Mouse (Mus musculus) midbrain, embryonic 14.5 days (tissue): ENCODE data around the gene Lgr6. TPM values are rescaled to one million over a fixed set of nuclear protein-coding genes. Genes with fewer than 3 reads are reported as not detected.

Experiments
- ATAC-seq: fragments of 200-750 bp; cut with Nextera tagmentation; 2 replicates; pipeline ENCODE4 v1.8.0; 2017; ENCODE audit warnings: moderate number of reproducible peaks, moderate library complexity; ENCODE audit not compliant: low FRiP score, low TSS enrichment
- DNase-seq: peaks from one replicate; pipeline ENCODE4 v3.0.0-alpha.2; 2015
- H3K27ac ChIP-seq: fragments of 300-500 bp; sonication (generic); replicated peaks from 2 replicates; pipeline ENCODE4 v1.5.1; 2014; ENCODE audit warnings: mild to moderate bottlenecking, low read depth, low read length, moderate library complexity
- H3K27me3 ChIP-seq: fragments of 300-500 bp; sonication (generic); 2 replicates; pipeline ENCODE4 v1.6.1; 2014; ENCODE audit warnings: low read length, control low read depth, mixed read lengths; ENCODE audit not compliant: control insufficient read depth, insufficient read depth
- H3K36me3 ChIP-seq: fragments of 300-500 bp; sonication (generic); 2 replicates; pipeline ENCODE4 v1.6.1; 2014; ENCODE audit warnings: low read length, control low read depth; ENCODE audit not compliant: control insufficient read depth, insufficient read depth
- H3K4me1 ChIP-seq: fragments of 300-500 bp; sonication (generic); 2 replicates; pipeline ENCODE4 v1.6.1; 2014; ENCODE audit warnings: mild to moderate bottlenecking, antibody characterized with exemption, low read length, control low read depth; ENCODE audit not compliant: control insufficient read depth, insufficient read depth
- H3K4me2 ChIP-seq: fragments of 300-500 bp; sonication (generic); 2 replicates; pipeline ENCODE4 v1.6.1; 2014; ENCODE audit warnings: mild to moderate bottlenecking, low read length, moderate library complexity
- H3K4me3 ChIP-seq: fragments of 300-500 bp; sonication (generic); replicated peaks from 2 replicates; pipeline ENCODE4 v1.5.1; 2014; ENCODE audit warnings: low read depth, low read length
- H3K9ac ChIP-seq: fragments of 300-500 bp; sonication (generic); replicated peaks from 2 replicates; pipeline ENCODE4 v1.6.1; 2014; ENCODE audit warnings: mild to moderate bottlenecking, low read length, moderate library complexity
- H3K9me3 ChIP-seq: fragments of 300-500 bp; sonication (generic); 2 replicates; pipeline ENCODE4 v1.6.1; 2016; ENCODE audit warnings: low read length, control low read depth, mixed read lengths; ENCODE audit not compliant: control insufficient read depth
- WGBS: fragments of 180-500 bp; shearing (Covaris S2); extraction: QIAGEN DNeasy Blood & Tissue Kit; methylation state at CpG from one replicate; pipeline ENCODE4 v1.1.7; 2014; 5-methylcytosine and 5-hydroxymethylcytosine counted together
- polyA plus RNA-seq: library from polyadenylated mRNA; unstranded; fragments of >200 nt; fragmentation: Nextera tagmentation; extraction: Ambion mirVana; gene quantifications from 2 replicates; pipeline ENCODE4 v1.2.1, GENCODE M21; 2014

The Lgr6 gene
- polyA plus RNA-seq, 1 experiment from 2014 or later = 0.87 TPM

- Histone ChIP-seq H3K4me1 (peaks cover 9% of the 10 kb centered on the region), H3K4me2 (no peak overlapping the region), H3K9ac (no peak overlapping the region), H3K27ac (no peak overlapping the region), H3K4me3 (no peak overlapping the region), H3K9me3 (no peaks in the 10 kb centered on the region), H3K36me3 (no peaks in the 10 kb centered on the region), H3K27me3 (no peaks in the 10 kb centered on the region)
- no peak for DNase-seq
- ATAC-seq = no peak
- 85% methylated on average over 2 of the region's 2 CpGs for whole genome bisulfite sequencing
These were observed 38.9 kb upstream of the Lgr6 start for GRCm38 (mm10) chr1:135143940-135144339.

GRCm38 (mm10) chr1:135142452-135142851, 37.4 kb upstream of the Lgr6 start:
- no peaks in the 10 kb centered on the region for H3K9me3 ChIP-seq
- WGBS = 86% methylated on average over 2 of the region's 2 CpGs

GRCm38 (mm10) chr1:135139906-135140305, 34.8 kb upstream of the Lgr6 start:
- ATAC-seq (no peak), DNase-seq (no peak)
- Histone ChIP-seq H3K4me3 (no peak overlapping the region), H3K4me2 (no peak overlapping the region), H3K36me3 (no peaks in the 10 kb centered on the region), H3K27me3 (no peaks in the 10 kb centered on the region), H3K4me1 (no peaks in the 10 kb centered on the region), H3K9me3 (no peaks in the 10 kb centered on the region), H3K9ac (no peak overlapping the region), H3K27ac (no peak overlapping the region)
- WGBS = 82% methylated on average over 2 of the region's 2 CpGs

More at GRCm38 (mm10) chr1:135142452-135142851, 37.4 kb upstream of the Lgr6 start:
- H3K27me3 ChIP-seq = no peaks in the 10 kb centered on the region
- no peak overlapping the region for H3K9ac ChIP-seq
- H3K36me3 ChIP-seq = no peaks in the 10 kb centered on the region
- H3K4me2 ChIP-seq = no peak overlapping the region
- H3K27ac ChIP-seq = no peak overlapping the region
- no peak for ATAC-seq
- H3K4me1 ChIP-seq = no peaks in the 10 kb centered on the region
- no peak overlapping the region for H3K4me3 ChIP-seq
- DNase-seq = no peak

GRCm38 (mm10) chr1:135136500-135136899, 31.4 kb upstream of the Lgr6 start:
- no peak; the same call in 1 of the 2 replicates for ATAC-seq

GRCm38 (mm10) chr1:135135111-135135787, 30.2 kb upstream of the Lgr6 start:
- WGBS = 92% methylated on average over 8 of the region's 8 CpGs

More at GRCm38 (mm10) chr1:135136500-135136899, 31.4 kb upstream of the Lgr6 start:
- H3K36me3 ChIP-seq = no peaks in the 10 kb centered on the region
- H3K4me3 ChIP-seq = no peak overlapping the region
- H3K4me2 ChIP-seq = no peak overlapping the region
- DNase-seq = peak; percentile 88
- WGBS = 6% methylated on average over 1 of the region's 1 CpGs
- H3K27me3 ChIP-seq = no peaks in the 10 kb centered on the region
- H3K4me1 ChIP-seq = no peaks in the 10 kb centered on the region
- H3K27ac ChIP-seq = no peak overlapping the region
- no peak overlapping the region for H3K9ac ChIP-seq
- no peaks in the 10 kb centered on the region for H3K9me3 ChIP-seq

GRCm38 (mm10) chr1:135133678-135134435, 28.8 kb upstream of the Lgr6 start:
- Histone ChIP-seq H3K4me2 (no peak overlapping the region), H3K9ac (no peak overlapping the region), H3K27me3 (no peaks in the 10 kb centered on the region), H3K36me3 (no peaks in the 10 kb centered on the region), H3K27ac (no peak overlapping the region), H3K4me3 (no peak overlapping the region), H3K9me3 (no peaks in the 10 kb centered on the region), H3K4me1 (no peaks in the 10 kb centered on the region)
- DNase-seq = no peak
- WGBS = 87% methylated on average over 10 of the region's 10 CpGs
- ATAC-seq = no peak

More at GRCm38 (mm10) chr1:135135111-135135787, 30.2 kb upstream of the Lgr6 start:
- no peak overlapping the region for H3K27ac ChIP-seq
- no peak overlapping the region for H3K9ac ChIP-seq
- no peak overlapping the region for H3K4me2 ChIP-seq
- H3K27me3 ChIP-seq = no peaks in the 10 kb centered on the region
- no peak for DNase-seq
- H3K36me3 ChIP-seq = no peaks in the 10 kb centered on the region
- no peak overlapping the region for H3K4me3 ChIP-seq
- no peak for ATAC-seq
- no peaks in the 10 kb centered on the region for H3K4me1 ChIP-seq
- no peaks in the 10 kb centered on the region for H3K9me3 ChIP-seq

- DNase-seq (no peak), ATAC-seq (no peak)
- no peaks in the 10 kb centered on the region for H3K27me3 ChIP-seq
- 93% methylated on average over 9 of the region's 9 CpGs for WGBS
- no peak overlapping the region for H3K9ac ChIP-seq
- no peaks in the 10 kb centered on the region for H3K36me3 ChIP-seq
- H3K4me2 ChIP-seq = no peak overlapping the region
- no peak overlapping the region for H3K27ac ChIP-seq
- H3K9me3 ChIP-seq = no peaks in the 10 kb centered on the region
- H3K4me3 ChIP-seq = no peak overlapping the region
- no peaks in the 10 kb centered on the region for H3K4me1 ChIP-seq
These were observed 27.9 kb upstream of the Lgr6 start for GRCm38 (mm10) chr1:135132893-135133369.

GRCm38 (mm10) chr1:135132473-135132872, 27.4 kb upstream of the Lgr6 start, which contains the start of gene Ptpn7:
Gene Ptpn7 (plus strand): TSS chr1:135132700.
- DNase-seq (peak; percentile 50), ATAC-seq (no peak)
- WGBS = 44% methylated on average over 10 of the region's 10 CpGs
- Histone ChIP-seq H3K9ac (no peak within 1 kb of the TSS), H3K9me3 (no peaks in the 10 kb centered on the region), H3K27me3 (no peaks in the 10 kb centered on the region), H3K36me3 (no peaks in the 10 kb centered on the region), H3K27ac (no peak within 1 kb of the TSS), H3K4me2 (no peak within 1 kb of the TSS), H3K4me1 (no peaks in the 10 kb centered on the region), H3K4me3 (no peak within 1 kb of the TSS)
